Mouse (Mus musculus) urinary bladder, postnatal 25 days (tissue): Measurements from ENCODE around the gene Col24a1.

Source experiments
- DNase-seq: peaks from one replicate; pipeline ENCODE4 v3.0.0; 2022; ENCODE audit warnings: low spot score

The Col24a1 gene

GRCm38 (mm10) chr3:145575340-145575739, 283.1 kb downstream of the Col24a1 start:
- no peak for DNase-seq

- DNase-seq, result peak; percentile 89
These were observed 283.6 kb downstream of the Col24a1 start, which contains the start of gene Znhit6 for GRCm38 (mm10) chr3:145575743-145576481. Gene Znhit6, plus strand, starts transcription at chr3:145576205.

GRCm38 (mm10) chr3:145576482-145576822, 284.2 kb downstream of the Col24a1 start:
- no peak for DNase-seq

- DNase-seq, result no peak
These were observed 284.6 kb downstream of the Col24a1 start for GRCm38 (mm10) chr3:145576876-145577275.

GRCm38 (mm10) chr3:145583043-145583442, 290.8 kb downstream of the Col24a1 start:
- no peak for DNase-seq

GRCm38 (mm10) chr3:145583522-145584200, 291.4 kb downstream of the Col24a1 start:
- no peak for DNase-seq

GRCm38 (mm10) chr3:145590562-145590961, 298.3 kb downstream of the Col24a1 start:
- no peak for DNase-seq

GRCm38 (mm10) chr3:145591841-145592542, 299.7 kb downstream of the Col24a1 start:
- no peak for DNase-seq

GRCm38 (mm10) chr3:145595354-145595753, 303.1 kb downstream of the Col24a1 start:
- no peak for DNase-seq

- no peak for DNase-seq
These were observed 306.8 kb downstream of the Col24a1 start for GRCm38 (mm10) chr3:145599059-145599458.

GRCm38 (mm10) chr3:145600801-145601200, 308.5 kb downstream of the Col24a1 start:
- DNase-seq, result no peak

GRCm38 (mm10) chr3:145601345-145601744, 309.1 kb downstream of the Col24a1 start:
- no peak for DNase-seq
